Mouse (Mus musculus) spleen, adult 2 months (tissue): ENCODE measurements around the gene Dcp1b. TPM values are rescaled to one million over a fixed set of nuclear protein-coding genes. Genes with fewer than 3 reads are reported as not detected.

Source experiments
- DNase-seq, 2 experiments: peaks; one replicate each; pipeline versions ENCODE4 v3.0.0 to v3.0.0-alpha.2; 2012 to 2021; ENCODE audit warnings: low spot score in 2 of 2, low read depth in 1 of 2
- H3K27ac ChIP-seq: fragments of 200-500 bp; 2 replicates; pipeline ENCODE4 v1.5.1; 2012; ENCODE audit warnings: low read length, inconsistent platforms; ENCODE audit not compliant: insufficient read depth
- H3K27me3 ChIP-seq: fragments of 200-500 bp; 2 replicates; pipeline ENCODE4 v1.6.1; 2012; ENCODE audit warnings: mild to moderate bottlenecking, moderate library complexity, low read length, inconsistent platforms; ENCODE audit not compliant: control insufficient read depth, insufficient read depth
- H3K36me3 ChIP-seq: fragments of 200-500 bp; 2 replicates; pipeline ENCODE4 v1.6.1; 2012; ENCODE audit warnings: mild to moderate bottlenecking, low read length, inconsistent platforms; ENCODE audit not compliant: control insufficient read depth, insufficient read depth
- H3K4me1 ChIP-seq: fragments of 200-500 bp; 2 replicates; pipeline ENCODE4 v1.6.1; 2011; ENCODE audit warnings: inconsistent platforms; ENCODE audit not compliant: control insufficient read depth, insufficient read depth, insufficient read length
- H3K4me3 ChIP-seq: fragments of 200-500 bp; 2 replicates; pipeline ENCODE4 v1.5.1; 2011; ENCODE audit warnings: mild to moderate bottlenecking, inconsistent platforms; ENCODE audit not compliant: insufficient read depth, insufficient read length; ENCODE audit errors: extremely low read depth
- CTCF ChIP-seq: fragments of 200-500 bp; IDR thresholded peaks from 2 replicates; pipeline ENCODE4 v1.5.1; 2011; ENCODE audit warnings: mild to moderate bottlenecking, inconsistent platforms; ENCODE audit not compliant: insufficient read depth, insufficient read length, insufficient replicate concordance; ENCODE audit errors: extremely low read depth
- POLR2A ChIP-seq: fragments of 200-500 bp; IDR thresholded peaks from 2 replicates; pipeline ENCODE4 v1.6.1; 2011; ENCODE audit warnings: low read depth, low read length, inconsistent platforms
- WGBS: fragments of 180-500 bp; shearing (Covaris S2); methylation state at CpG from one replicate; pipeline ENCODE4 v1.1.7; 2018; 5-methylcytosine and 5-hydroxymethylcytosine counted together
- polyA plus RNA-seq: library from polyadenylated mRNA; depleted of rRNA; stranded (reverse); fragments of >200 nt; gene quantifications from 2 replicates; pipeline ENCODE4 v1.2.3, GENCODE M21; 2012

Dcp1b gene
- polyA plus RNA-seq, 1 experiment: 18.1 TPM

DNA sequence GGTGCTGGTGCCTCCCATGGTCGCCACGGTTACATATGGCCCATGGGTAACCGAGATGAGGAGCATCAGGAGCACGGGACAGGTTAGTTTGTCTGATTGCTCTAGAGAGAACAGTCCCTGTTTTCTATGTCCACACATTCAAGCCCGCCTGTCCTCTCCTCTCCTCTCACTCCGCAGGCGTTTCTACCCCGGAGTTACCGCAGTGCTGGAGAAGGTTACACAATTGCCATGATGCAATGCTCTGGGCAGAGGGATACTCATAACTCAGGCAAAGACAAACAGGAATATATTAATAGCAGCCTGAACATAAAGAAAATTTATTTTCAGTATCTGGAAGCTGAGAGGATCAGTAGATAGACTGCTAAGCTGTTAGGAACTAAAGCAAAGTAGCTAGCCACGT, 37.3 kb upstream of the Dcp1b start:
- H3K4me1 ChIP-seq: no peaks in the 10 kb centered on the region
- H3K36me3 ChIP-seq: no peaks in the 10 kb centered on the region
- 88% methylated on average over 10 of the region's 10 CpGs for WGBS
- DNase-seq: no peak
- no peak overlapping the region for H3K4me3 ChIP-seq
- TF ChIP-seq CTCF: no peak
- no peak for TF ChIP-seq POLR2A
- H3K27ac ChIP-seq: no peak overlapping the region
- H3K27me3 ChIP-seq: no peaks in the 10 kb centered on the region

DNA sequence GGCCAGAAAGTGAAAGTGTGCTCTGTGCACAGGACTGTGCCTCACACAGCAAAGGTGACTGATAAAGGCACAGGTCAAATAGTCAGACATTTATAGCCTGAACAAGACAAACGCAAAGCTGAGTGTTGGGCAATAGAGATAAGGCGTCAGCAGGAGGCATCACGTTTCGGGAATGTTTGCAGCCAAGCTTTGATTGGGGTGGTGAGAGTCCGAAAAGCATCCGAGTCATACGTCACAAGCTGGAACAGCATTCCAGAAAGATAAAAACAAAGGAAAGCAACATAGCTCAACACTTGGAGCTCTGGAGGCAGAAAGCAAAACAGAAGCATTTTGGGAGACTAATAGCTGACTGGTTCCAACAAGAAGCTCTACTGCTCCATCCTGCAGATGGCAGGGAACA, 35.5 kb upstream of the Dcp1b start:
- DNase-seq: no peak
- no peak for TF ChIP-seq CTCF
- no peaks in the 10 kb centered on the region for H3K27me3 ChIP-seq
- no peak overlapping the region for H3K4me3 ChIP-seq
- no peaks in the 10 kb centered on the region for H3K4me1 ChIP-seq
- WGBS: 54% methylated on average over 7 of the region's 7 CpGs
- H3K36me3 ChIP-seq: no peaks in the 10 kb centered on the region
- no peak overlapping the region for H3K27ac ChIP-seq

DNA sequence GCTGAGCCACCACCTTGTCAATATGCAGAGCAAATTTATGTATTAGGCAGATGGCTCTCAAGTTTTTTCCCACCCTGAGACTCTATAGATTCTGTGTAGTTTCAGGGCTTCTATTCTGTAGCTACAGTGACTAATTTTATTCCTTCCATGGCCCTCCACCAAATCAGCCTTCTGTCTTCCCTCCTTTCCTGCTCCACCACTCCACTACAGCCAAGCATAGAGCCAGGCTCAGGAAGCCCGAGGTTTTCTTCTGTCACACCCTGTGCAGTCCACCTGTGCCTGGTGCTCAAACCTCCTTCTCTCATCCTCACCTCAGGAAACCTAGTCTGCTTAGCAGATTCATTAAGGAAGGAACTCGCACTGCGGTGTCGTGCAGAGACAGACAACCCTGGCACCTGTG, 29.9 kb upstream of the Dcp1b start:
- Histone ChIP-seq H3K27me3 (no peaks in the 10 kb centered on the region), H3K4me1 (no peaks in the 10 kb centered on the region), H3K4me3 (no peak overlapping the region), H3K36me3 (no peaks in the 10 kb centered on the region), H3K27ac (no peak overlapping the region)
- no peak for TF ChIP-seq CTCF
- no peak for TF ChIP-seq POLR2A
- DNase-seq: no peak
- 39% methylated on average over 4 of the region's 4 CpGs for WGBS

DNA sequence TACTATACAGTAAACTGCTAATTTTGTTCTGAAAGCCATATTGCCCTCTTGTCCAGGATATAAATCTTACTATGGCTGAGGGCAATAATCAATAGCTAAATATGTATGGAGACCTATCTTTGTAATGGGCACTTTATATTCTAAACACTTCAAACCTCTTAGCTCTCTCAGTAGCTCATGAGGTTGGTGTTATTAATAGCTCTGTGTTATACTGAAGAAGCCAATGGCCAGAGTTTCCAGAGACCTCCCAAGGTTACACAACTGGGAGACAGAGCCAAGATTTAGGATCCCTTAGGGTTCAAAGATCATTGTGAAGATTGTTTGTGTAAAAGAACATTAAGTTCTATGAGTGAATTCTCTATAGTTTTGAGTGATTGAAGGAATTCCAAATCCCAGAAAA, 9.4 kb upstream of the Dcp1b start:
- DNase-seq: no peak
- TF ChIP-seq CTCF (no peak), POLR2A (no peak)
- Histone ChIP-seq H3K36me3 (no peaks in the 10 kb centered on the region), H3K4me1 (no peaks in the 10 kb centered on the region), H3K4me3 (no peak overlapping the region), H3K27me3 (no peaks in the 10 kb centered on the region), H3K27ac (no peak overlapping the region)

DNA sequence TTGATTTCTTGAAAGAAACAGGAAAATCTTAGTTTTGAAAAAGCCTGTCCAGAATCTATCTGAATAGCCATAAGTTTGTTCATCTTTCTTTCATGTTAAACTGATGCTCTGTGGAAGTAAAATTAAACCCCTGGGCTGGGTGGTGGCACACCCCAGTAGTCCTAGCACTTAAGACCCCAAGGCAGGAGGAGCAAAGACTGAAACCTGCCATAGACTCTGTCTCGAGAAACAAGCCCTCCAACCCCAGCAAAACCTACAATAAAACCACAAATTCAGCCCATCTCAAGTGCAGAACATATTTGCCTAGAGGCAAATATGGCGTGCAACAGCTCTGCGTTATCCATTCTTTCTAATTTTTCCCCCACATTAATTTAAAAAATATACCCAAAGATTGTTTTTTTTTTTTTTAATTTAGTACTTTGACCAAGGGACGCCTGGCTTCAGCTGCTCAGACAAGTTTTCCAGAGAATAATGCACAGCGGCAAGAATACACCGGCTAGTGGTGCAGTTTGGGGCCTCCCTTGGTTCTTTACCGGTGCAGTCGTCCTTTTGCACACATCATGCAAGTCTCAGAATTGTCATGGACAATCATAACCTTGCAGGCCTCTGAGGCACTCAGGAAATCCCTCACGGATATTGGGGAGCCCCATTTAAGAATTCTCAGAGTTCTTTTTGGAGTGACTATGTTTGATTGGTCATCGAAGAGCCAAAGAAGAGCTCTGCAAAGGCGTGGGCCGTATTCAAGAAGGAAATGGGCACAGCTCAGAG, 562 bp upstream of the Dcp1b start:
- TF ChIP-seq POLR2A (no peak), CTCF (no peak)
- H3K27ac ChIP-seq: no peak overlapping the region
- no peaks in the 10 kb centered on the region for H3K36me3 ChIP-seq
- no peaks in the 10 kb centered on the region for H3K27me3 ChIP-seq
- peak overlapping the region; percentile 75 for H3K4me3 ChIP-seq
- DNase-seq: no peak
- 56% methylated on average over 12 of the region's 12 CpGs for WGBS
- H3K4me1 ChIP-seq: peaks cover 2% of the 10 kb centered on the region

DNA sequence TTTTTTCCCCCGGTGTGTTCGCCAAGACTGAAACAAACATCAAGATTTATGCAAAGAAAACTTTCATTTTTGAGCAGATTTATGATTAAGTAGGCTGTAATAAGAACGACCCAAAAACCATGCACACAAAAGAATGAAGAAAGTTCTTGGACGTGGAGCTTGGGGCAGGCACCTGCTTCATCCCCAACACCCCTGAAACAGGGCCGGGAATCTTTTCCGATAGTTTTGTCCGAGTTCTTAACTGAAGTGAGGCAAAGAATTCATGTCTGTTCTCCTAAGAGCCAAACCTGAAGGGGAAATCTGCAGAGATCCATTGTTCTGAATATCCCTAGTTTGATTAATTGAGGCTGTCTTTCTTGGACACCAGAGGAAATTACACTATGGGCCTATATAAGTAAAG, 1.1 kb downstream of the Dcp1b start:
- DNase-seq: no peak
- H3K27me3 ChIP-seq: no peaks in the 10 kb centered on the region
- H3K4me3 ChIP-seq: no peak overlapping the region; the same call in 1 of the 2 replicates
- no peaks in the 10 kb centered on the region for H3K36me3 ChIP-seq
- 56% methylated on average over 7 of the region's 7 CpGs for WGBS
- no peak overlapping the region for H3K27ac ChIP-seq
- peaks cover 2% of the 10 kb centered on the region for H3K4me1 ChIP-seq
- TF ChIP-seq POLR2A (no peak), CTCF (no peak)

DNA sequence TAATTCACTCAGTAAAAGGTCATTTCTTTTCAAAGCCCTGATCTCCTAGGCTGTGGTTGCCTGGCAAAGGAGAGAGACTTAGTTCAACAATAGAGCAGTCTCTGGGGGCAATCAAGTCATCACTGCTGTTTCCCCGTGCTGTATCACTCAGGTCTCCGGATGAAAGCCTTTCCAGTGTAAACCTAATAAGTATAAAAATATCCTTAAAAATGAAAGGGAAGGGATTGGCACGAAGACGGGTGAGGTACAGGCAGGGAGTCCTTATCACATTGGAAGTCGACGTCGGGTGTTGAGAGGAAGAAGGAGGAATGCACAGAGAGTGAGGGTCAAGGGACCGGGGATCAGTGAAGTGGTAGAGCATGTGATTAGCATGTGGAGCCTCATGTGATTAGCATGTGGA, 2.0 kb downstream of the Dcp1b start:
- no peak for DNase-seq
- TF ChIP-seq CTCF: no peak
- no peak for TF ChIP-seq POLR2A
- 86% methylated on average over 8 of the region's 8 CpGs for WGBS
- no peak overlapping the region for H3K4me3 ChIP-seq
- H3K27me3 ChIP-seq: no peaks in the 10 kb centered on the region
- peaks cover 2% of the 10 kb centered on the region for H3K4me1 ChIP-seq
- H3K36me3 ChIP-seq: no peaks in the 10 kb centered on the region
- no peak overlapping the region for H3K27ac ChIP-seq
